Mouse (Mus musculus) limb, embryonic 11.5 days (tissue): ENCODE measurements around the gene Itpa. TPM values are rescaled to one million over a fixed set of nuclear protein-coding genes. Genes with fewer than 3 reads are reported as not detected.

ENCODE experiments used
- ATAC-seq: fragments of 200-750 bp; cut with Nextera tagmentation; 2 replicates; pipeline ENCODE4 v1.8.0; 2017; ENCODE audit warnings: low read depth; ENCODE audit not compliant: insufficient number of reproducible peaks, low FRiP score, low TSS enrichment
- DNase-seq: peaks from one replicate; pipeline ENCODE4 v3.0.0-alpha.2; 2015; ENCODE audit warnings: low spot score
- H3K27ac ChIP-seq: fragments of 300-500 bp; sonication (generic); replicated peaks from 2 replicates; pipeline ENCODE4 v1.5.1; 2014; ENCODE audit warnings: low read depth, mild to moderate bottlenecking, low read length
- H3K27me3 ChIP-seq: fragments of 300-500 bp; sonication (generic); 2 replicates; pipeline ENCODE4 v1.6.1; 2014; ENCODE audit warnings: mild to moderate bottlenecking, low read length, mixed read lengths; ENCODE audit not compliant: control insufficient read depth, insufficient read depth
- H3K36me3 ChIP-seq: fragments of 300-500 bp; sonication (generic); 2 replicates; pipeline ENCODE4 v1.6.1; 2014; ENCODE audit warnings: mild to moderate bottlenecking, low read length, moderate library complexity, mixed read lengths; ENCODE audit not compliant: control insufficient read depth, insufficient read depth
- H3K4me1 ChIP-seq: fragments of 300-500 bp; sonication (generic); 2 replicates; pipeline ENCODE4 v1.6.1; 2014; ENCODE audit warnings: low read length, mixed read lengths; ENCODE audit not compliant: control insufficient read depth, insufficient read depth
- H3K4me2 ChIP-seq: fragments of 300-500 bp; sonication (generic); 2 replicates; pipeline ENCODE4 v1.6.1; 2014; ENCODE audit warnings: low read depth, mild to moderate bottlenecking, moderate library complexity; ENCODE audit not compliant: severe bottlenecking
- H3K4me3 ChIP-seq: fragments of 300-500 bp; sonication (generic); 2 replicates; pipeline ENCODE4 v1.5.1; 2014; ENCODE audit warnings: low read depth, low read length
- H3K9ac ChIP-seq: fragments of 300-500 bp; sonication (generic); 2 replicates; pipeline ENCODE4 v1.6.1; 2014; ENCODE audit warnings: mild to moderate bottlenecking, low read length
- H3K9me3 ChIP-seq: fragments of 300-500 bp; sonication (generic); 2 replicates; pipeline ENCODE4 v1.6.1; 2016; ENCODE audit warnings: low read length; ENCODE audit not compliant: control insufficient read depth
- WGBS: fragments of 180-500 bp; shearing (Covaris S2); extraction: QIAGEN DNeasy Blood & Tissue Kit; methylation state at CpG from one replicate; pipeline ENCODE4 v1.1.7; 2014; 5-methylcytosine and 5-hydroxymethylcytosine counted together
- polyA plus RNA-seq: library from polyadenylated mRNA; unstranded; fragments of >200 nt; fragmentation: Nextera tagmentation; extraction: Ambion mirVana; gene quantifications from 2 replicates; pipeline ENCODE4 v1.2.1, GENCODE M21; 2014

Itpa gene
- polyA plus RNA-seq, 1 experiment from 2014 or later, result 149 TPM

DNA sequence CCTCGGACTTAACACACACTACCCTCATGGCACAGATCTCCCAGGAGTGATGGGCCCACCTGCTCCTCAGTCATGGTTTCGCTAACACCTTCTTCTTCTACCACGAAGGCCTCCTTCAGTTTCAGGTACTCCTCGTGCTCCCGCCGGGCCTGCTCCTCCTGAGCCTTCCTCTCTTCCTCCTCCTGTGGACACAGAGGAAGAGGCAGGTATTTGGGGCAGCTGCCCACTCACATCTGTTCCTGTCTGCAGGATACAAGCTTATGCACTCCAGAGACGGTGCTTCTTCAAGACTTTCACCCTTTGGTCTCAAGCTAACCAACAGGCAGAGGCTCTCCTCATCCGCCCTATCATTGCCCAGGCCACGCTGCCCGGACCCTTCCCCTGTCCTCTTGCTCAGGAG, 8.9 kb upstream of the Itpa start:
- Histone ChIP-seq H3K9me3 (no peaks in the 10 kb centered on the region), H3K36me3 (peaks cover 14% of the 10 kb centered on the region; the same call in 1 of the 2 replicates), H3K4me3 (no peak overlapping the region), H3K4me1 (peaks cover 4% of the 10 kb centered on the region; the same call in 1 of the 2 replicates), H3K9ac (no peak overlapping the region), H3K4me2 (no peak overlapping the region), H3K27ac (no peak overlapping the region), H3K27me3 (no peaks in the 10 kb centered on the region)
- no peak for ATAC-seq
- 95% methylated on average over 10 of the region's 10 CpGs for WGBS
- DNase-seq, result no peak

DNA sequence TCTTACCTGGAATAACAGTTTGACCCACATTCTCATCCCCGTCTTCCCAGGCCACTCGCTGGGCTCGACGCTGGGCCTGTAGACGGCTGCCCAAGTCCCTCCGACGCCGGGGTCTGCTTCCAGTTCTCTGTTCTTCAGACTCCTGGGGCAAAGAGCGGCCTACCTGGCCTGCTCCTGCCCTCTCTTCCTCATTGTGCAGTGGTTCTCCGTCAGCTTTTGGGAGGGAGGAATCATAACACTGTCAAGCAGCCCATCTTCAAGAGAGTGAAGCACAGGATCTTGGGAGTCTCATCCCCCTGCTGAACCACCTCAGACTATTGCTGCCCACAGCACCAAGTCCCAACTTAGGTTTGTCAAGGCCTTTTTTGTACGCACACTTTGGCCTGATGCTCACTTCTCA, 4.1 kb upstream of the Itpa start:
- Histone ChIP-seq H3K4me1 (peaks cover 13% of the 10 kb centered on the region; the same call in 1 of the 2 replicates), H3K4me3 (no peak overlapping the region; the same call in 1 of the 2 replicates), H3K9ac (peak overlapping the region; percentile 90; the same call in 1 of the 2 replicates), H3K36me3 (no peaks in the 10 kb centered on the region; the same call in 1 of the 2 replicates), H3K27me3 (no peaks in the 10 kb centered on the region), H3K9me3 (no peaks in the 10 kb centered on the region), H3K27ac (no peak overlapping the region), H3K4me2 (peak overlapping the region; percentile 71)
- 94% methylated on average over 11 of the region's 11 CpGs for WGBS
- ATAC-seq, result no peak
- DNase-seq, result no peak

DNA sequence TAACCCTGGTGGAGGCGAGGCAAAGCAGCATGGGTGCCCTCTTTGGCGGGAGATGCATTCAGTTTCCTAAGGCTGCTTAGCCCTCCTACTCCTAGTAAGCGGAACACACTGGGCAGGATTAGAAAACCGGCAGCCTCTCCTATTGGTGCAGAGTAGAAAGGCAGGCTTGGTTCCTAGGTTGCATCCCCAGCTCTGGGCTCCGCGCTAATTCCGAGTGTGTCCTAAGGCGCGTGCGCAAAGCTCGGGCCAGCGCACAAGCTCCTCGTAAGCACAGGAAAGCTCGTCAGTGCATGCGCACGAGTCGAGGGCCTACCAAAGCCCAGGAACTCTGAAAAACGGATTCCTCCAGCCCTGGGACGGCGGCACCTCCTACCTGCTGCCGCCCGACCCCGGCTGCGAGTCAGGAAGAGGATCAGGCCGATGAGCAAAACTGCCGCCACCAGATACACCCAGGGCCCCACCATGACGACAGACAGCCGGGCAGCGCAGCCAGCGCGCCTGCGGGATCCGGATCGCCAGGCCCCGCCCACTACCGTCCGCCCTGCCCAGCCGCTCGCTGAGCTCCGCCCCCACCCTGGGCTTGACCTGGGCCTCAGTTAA, 3.2 kb upstream of the Itpa start, which contains the start of gene Ddrgk1:
TSS of gene Ddrgk1 (minus strand) at position 558 of the 600 bp plus-strand sequence.
- H3K36me3 ChIP-seq, result no peaks in the 10 kb centered on the region; the same call in 1 of the 2 replicates
- WGBS, result under 1% methylated on average over 40 of the region's 40 CpGs
- peak; percentile 94 for ATAC-seq
- H3K9me3 ChIP-seq, result no peaks in the 10 kb centered on the region
- DNase-seq, result peak; percentile 91
- H3K4me1 ChIP-seq, result peaks cover 15% of the 10 kb centered on the region; the same call in 1 of the 2 replicates
- peak within 1 kb of the TSS; percentile 55 for H3K4me3 ChIP-seq
- peak within 1 kb of the TSS; percentile 90 for H3K9ac ChIP-seq
- no peaks in the 10 kb centered on the region for H3K27me3 ChIP-seq
- H3K4me2 ChIP-seq, result peak within 1 kb of the TSS; percentile 71
- H3K27ac ChIP-seq, result peak within 1 kb of the TSS; percentile 95

DNA sequence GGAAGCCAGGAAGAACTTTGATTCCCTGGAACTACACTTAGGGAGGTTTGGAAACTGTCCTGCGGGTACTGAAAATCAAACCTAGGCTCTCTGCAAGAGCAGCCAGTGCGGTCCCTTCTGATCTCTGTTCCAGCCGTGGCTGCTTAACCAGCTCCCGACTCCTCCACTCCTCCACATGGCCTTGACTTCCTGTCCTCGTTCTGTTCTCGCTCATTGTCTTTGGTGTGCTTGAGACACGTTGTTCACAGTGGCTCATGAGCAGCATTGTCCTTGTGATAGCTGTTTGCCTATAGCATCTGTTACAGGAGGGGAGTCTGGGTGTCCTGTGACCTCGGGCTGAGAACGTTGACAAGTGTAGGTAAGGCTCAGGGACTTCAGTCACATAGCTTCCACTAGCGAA, 9.8 kb downstream of the Itpa start:
- Histone ChIP-seq H3K36me3 (peaks cover 39% of the 10 kb centered on the region), H3K4me1 (no peaks in the 10 kb centered on the region), H3K27me3 (no peaks in the 10 kb centered on the region), H3K9me3 (no peaks in the 10 kb centered on the region), H3K27ac (no peak overlapping the region), H3K9ac (no peak overlapping the region), H3K4me3 (no peak overlapping the region), H3K4me2 (no peak overlapping the region)
- WGBS, result 83% methylated on average over 10 of the region's 10 CpGs
- ATAC-seq, result no peak
- DNase-seq, result no peak

DNA sequence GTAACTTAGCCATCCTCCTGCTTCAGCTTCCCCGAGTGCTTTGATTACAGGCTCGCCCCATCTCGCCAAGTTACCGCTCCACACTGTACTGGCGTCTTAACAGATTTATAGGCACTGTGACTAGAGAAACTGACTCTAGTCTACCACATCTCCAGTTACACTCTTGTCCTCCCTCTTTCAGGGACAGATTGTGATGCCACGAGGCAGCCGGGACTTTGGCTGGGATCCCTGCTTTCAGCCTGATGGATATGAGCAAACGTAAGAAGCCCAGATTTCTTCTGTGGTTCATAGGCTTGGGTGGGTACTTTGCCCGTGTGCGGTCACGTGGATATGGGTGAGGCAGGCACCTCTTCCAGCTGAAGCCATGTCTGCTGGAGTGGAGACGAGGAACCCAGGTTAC, 11.7 kb downstream of the Itpa start:
- H3K4me2 ChIP-seq, result no peak overlapping the region
- H3K9ac ChIP-seq, result no peak overlapping the region
- no peaks in the 10 kb centered on the region for H3K27me3 ChIP-seq
- ATAC-seq, result no peak
- DNase-seq, result no peak
- no peak overlapping the region for H3K4me3 ChIP-seq
- WGBS, result 93% methylated on average over 12 of the region's 12 CpGs
- no peaks in the 10 kb centered on the region for H3K9me3 ChIP-seq
- H3K36me3 ChIP-seq, result peaks cover 39% of the 10 kb centered on the region
- no peak overlapping the region for H3K27ac ChIP-seq
- H3K4me1 ChIP-seq, result no peaks in the 10 kb centered on the region

DNA sequence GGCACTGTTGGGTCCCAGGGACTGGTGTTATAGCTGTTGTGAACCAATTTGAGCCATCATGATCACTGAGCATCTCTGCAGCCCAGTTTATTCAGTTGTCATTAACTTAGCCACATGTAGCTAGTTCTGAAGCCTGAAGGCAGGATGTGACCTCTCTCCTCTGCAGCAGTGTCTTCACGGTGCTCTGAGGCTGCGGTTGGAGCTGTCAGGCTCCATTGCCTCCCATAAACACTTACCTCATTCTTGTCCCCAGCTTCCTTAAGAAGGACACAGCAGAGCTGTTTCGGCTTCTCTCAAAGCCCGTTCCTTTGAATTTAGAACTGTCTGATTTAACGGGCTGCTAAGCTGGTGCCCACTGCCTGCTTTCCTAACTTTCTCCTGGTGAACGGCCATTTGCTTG, 12.5 kb downstream of the Itpa start:
- DNase-seq (no peak), ATAC-seq (no peak)
- Histone ChIP-seq H3K4me1 (no peaks in the 10 kb centered on the region), H3K4me3 (no peak overlapping the region), H3K9ac (no peak overlapping the region), H3K27me3 (no peaks in the 10 kb centered on the region), H3K36me3 (peaks cover 39% of the 10 kb centered on the region), H3K9me3 (no peaks in the 10 kb centered on the region), H3K4me2 (no peak overlapping the region), H3K27ac (no peak overlapping the region)
- WGBS, result 90% methylated on average over 6 of the region's 6 CpGs

DNA sequence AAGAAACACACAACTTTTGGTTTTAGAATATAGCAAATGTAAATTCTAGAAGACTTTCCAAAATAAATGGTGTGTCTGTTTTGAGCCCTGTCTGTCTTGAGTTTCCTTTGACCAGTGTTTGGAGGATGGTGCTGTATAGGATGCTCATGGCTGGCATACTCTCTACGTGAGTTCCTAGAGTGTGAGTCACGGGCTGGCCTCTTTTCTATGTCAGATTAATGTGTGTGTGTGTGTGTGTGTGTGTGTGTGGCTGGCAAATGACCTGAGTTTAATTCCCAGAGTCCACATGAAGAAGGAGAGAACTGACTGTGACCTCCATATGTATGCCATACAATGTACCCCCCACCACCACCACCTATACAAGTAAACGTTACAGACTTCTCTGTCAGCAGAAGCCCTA, 14.1 kb downstream of the Itpa start:
- no peaks in the 10 kb centered on the region for H3K9me3 ChIP-seq
- H3K4me1 ChIP-seq, result no peaks in the 10 kb centered on the region
- DNase-seq, result no peak
- ATAC-seq, result no peak
- H3K9ac ChIP-seq, result no peak overlapping the region
- no peak overlapping the region for H3K27ac ChIP-seq
- H3K4me3 ChIP-seq, result no peak overlapping the region
- no peak overlapping the region for H3K4me2 ChIP-seq
- peaks cover 33% of the 10 kb centered on the region for H3K36me3 ChIP-seq
- H3K27me3 ChIP-seq, result no peaks in the 10 kb centered on the region
- 88% methylated on average over 3 of the region's 3 CpGs for WGBS

DNA sequence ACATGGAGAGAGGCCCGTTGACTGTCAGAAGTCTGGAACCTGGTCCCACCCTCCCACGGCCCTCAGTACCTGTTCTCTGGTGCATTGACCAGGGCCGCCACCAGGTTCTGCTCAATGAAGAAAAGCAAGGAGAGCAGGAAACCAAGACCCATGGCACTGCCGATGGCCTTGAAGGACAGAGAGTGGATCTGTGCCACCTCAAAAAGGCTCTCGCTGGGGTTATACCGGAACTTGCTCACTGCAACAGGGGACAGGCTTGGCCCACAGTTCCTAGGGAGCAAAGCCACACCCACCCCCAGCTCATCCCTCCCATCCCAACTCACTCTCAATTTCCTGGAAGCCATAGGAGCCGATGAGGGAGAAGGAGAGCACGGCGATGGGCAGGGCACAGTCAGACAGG, 18.0 kb downstream of the Itpa start:
- no peaks in the 10 kb centered on the region for H3K27me3 ChIP-seq
- H3K4me3 ChIP-seq, result no peak overlapping the region
- H3K9ac ChIP-seq, result no peak overlapping the region
- no peak for DNase-seq
- 83% methylated on average over 9 of the region's 9 CpGs for WGBS
- H3K27ac ChIP-seq, result no peak overlapping the region
- no peaks in the 10 kb centered on the region for H3K4me1 ChIP-seq
- H3K4me2 ChIP-seq, result no peak overlapping the region
- H3K36me3 ChIP-seq, result peaks cover 8% of the 10 kb centered on the region
- no peak for ATAC-seq
- H3K9me3 ChIP-seq, result no peaks in the 10 kb centered on the region

DNA sequence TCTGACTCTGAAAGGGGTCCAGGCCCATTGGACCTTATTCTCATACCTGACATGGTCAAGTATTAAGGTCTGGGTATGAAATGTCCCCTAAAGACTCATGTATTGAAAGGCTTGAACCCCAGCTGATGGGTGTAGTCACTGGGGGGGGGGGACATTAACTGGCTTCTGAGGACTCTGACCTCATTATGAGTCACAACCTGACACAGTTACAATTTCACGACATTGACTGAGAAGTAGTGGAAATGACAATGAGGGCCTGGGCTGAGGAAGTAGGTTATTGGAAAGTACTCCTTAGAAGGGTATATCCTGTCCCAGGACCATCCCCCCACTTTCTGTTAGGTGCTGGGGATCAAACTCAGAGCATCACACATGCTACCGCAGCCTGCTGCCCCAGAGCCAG, 21.6 kb downstream of the Itpa start:
- H3K4me2 ChIP-seq, result no peak overlapping the region
- H3K27ac ChIP-seq, result no peak overlapping the region
- ATAC-seq, result no peak
- no peaks in the 10 kb centered on the region for H3K27me3 ChIP-seq
- no peaks in the 10 kb centered on the region for H3K9me3 ChIP-seq
- no peak overlapping the region for H3K9ac ChIP-seq
- no peaks in the 10 kb centered on the region for H3K4me1 ChIP-seq
- DNase-seq, result no peak
- 78% methylated on average over 2 of the region's 2 CpGs for WGBS
- H3K36me3 ChIP-seq, result no peaks in the 10 kb centered on the region
- H3K4me3 ChIP-seq, result no peak overlapping the region
